Mouse (Mus musculus): Measurements from ENCODE around the gene Pla2g2f. TPM values are rescaled to one million over a fixed set of nuclear protein-coding genes. Genes with fewer than 3 reads are reported as not detected.

The Pla2g2f gene
- polyA plus RNA-seq, 1 experiment from 2014 or later, result 0.06 TPM

- 84% methylated on average over 5 of the region's 5 CpGs for WGBS
- Histone ChIP-seq H3K9ac (no peak overlapping the region), H3K9me3 (no peaks in the 10 kb centered on the region), H3K27ac (no peak overlapping the region), H3K4me3 (no peak overlapping the region), H3K4me2 (0 out of 2 replicates have a peak overlapping the region, but pooled peaks have one; percentile 59), H3K27me3 (replicated peaks) (no peaks in the 10 kb centered on the region), H3K4me1 (peaks cover 23% of the 10 kb centered on the region), H3K36me3 (replicated peaks) (no peaks in the 10 kb centered on the region)
- ATAC-seq (replicated peaks), result no peak
Measured at GRCm38 (mm10) chr4:138725751-138726150, 31.7 kb downstream of the Pla2g2f start.

GRCm38 (mm10) chr4:138725127-138725461 is 32.3 kb downstream of the Pla2g2f start:
- Histone ChIP-seq H3K27me3 (replicated peaks) (no peaks in the 10 kb centered on the region), H3K9ac (peak overlapping the region; percentile 24), H3K9me3 (no peaks in the 10 kb centered on the region), H3K4me2 (peak overlapping the region; percentile 59), H3K4me3 (peak overlapping the region; percentile 31), H3K27ac (peak overlapping the region; percentile 40; the same call in 1 of the 2 replicates), H3K4me1 (peaks cover 23% of the 10 kb centered on the region), H3K36me3 (replicated peaks) (no peaks in the 10 kb centered on the region)
- 1% methylated on average over 13 of the region's 13 CpGs for whole genome bisulfite sequencing
- ATAC-seq (replicated peaks), result peak; percentile 91

DNA sequence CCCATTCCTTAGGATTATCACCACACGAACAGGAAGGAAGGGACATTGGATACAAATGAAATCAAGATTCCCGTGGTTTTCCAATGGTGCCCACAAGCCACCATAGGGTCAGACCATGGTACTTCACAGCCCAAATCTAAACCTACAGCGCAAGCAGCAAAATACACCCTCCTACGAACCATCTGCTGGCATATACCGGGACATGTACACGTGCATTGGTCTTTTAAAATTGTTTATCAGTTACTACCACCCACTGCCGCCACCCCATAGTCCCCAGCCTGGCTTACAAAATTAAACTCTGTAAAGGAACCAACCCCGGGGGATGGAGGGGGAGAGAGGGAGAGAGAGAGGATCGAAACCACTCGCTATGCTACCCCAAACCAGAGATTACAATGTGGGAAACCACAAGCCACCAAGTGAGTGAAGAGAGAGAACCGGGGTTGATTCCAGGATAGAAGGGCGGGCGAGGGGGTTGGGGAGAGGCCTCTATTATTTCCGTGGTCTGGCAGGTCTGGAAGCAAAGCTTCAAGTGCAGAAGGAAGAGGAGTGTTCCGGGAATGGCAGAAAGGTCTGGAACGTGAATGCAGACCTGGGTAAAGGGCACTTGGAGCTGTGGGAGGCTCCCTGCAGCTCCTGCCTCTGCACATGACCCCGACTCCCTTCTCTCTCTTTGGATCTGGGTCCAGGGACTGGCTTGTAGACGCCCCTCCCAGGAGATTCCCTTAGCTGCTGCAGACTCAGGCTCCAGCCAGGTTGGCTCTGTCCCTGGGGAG is 32.9 kb downstream of the Pla2g2f start, which contains the start of gene Pla2g2c:
Pla2g2c (plus strand) TSS at position 439 of the 773 bp plus-strand sequence.
- peak within 1 kb of the TSS; percentile 40 for H3K27ac ChIP-seq
- ATAC-seq (replicated peaks), result no peak
- WGBS, result 55% methylated on average over 18 of the region's 18 CpGs

DNA sequence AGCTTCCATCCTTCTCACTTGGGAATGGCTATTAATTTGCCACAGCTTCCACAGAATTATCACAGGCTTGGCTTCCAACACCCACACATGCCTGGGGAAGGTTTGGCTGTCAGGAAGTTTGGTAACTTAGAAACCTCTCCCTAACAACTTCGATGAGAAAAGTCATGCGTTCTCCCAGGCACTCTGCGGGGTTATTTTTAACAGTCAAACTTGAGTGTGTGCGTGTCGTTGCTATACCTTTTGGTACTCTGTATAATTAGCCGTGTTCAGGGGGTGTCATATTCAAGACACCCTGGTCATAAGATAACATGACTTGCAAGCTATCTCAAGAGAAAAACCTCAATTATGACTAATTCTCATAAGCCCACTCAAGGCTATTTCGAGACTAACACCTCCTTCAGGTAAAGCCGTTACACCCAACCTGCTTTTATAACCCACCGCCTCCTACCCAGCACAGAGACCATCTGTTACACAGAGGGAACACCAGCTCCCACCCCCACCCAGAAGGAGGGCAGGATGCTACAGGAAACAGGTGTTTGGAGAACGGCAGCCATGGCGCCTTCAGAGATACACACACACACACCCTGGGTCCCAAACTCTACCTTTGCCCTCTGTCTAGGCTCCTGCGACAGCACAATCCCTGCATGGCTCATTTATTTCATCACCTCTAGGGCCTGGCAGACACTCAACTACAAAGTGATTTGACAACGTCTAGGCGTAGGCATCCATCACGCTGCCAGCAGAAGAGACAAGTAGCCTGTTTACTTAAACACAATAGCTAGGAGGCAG is 33.7 kb downstream of the Pla2g2f start:
- 77% methylated on average over 15 of the region's 15 CpGs for WGBS
- no peaks in the 10 kb centered on the region for H3K9me3 ChIP-seq
- ATAC-seq (replicated peaks), result no peak
- H3K4me2 ChIP-seq, result peak overlapping the region; percentile 59; the same call in 1 of the 2 replicates
- H3K4me3 ChIP-seq, result no peak overlapping the region
- no peaks in the 10 kb centered on the region for H3K27me3 ChIP-seq (replicated peaks)
- no peak overlapping the region for H3K27ac ChIP-seq
- peaks cover 17% of the 10 kb centered on the region for H3K4me1 ChIP-seq
- H3K9ac ChIP-seq, result no peak overlapping the region
- no peaks in the 10 kb centered on the region for H3K36me3 ChIP-seq (replicated peaks)

More for the DNA sequence above, 32.9 kb downstream of the Pla2g2f start, which contains the start of gene Pla2g2c:
- H3K9me3 ChIP-seq, result no peaks in the 10 kb centered on the region
- H3K4me3 ChIP-seq, result peak within 1 kb of the TSS; percentile 31
- H3K9ac ChIP-seq, result peak within 1 kb of the TSS; percentile 24
- peak within 1 kb of the TSS; percentile 59 for H3K4me2 ChIP-seq
- H3K36me3 ChIP-seq (replicated peaks), result no peaks in the 10 kb centered on the region
- no peaks in the 10 kb centered on the region for H3K27me3 ChIP-seq (replicated peaks)
- H3K4me1 ChIP-seq, result peaks cover 23% of the 10 kb centered on the region

DNA sequence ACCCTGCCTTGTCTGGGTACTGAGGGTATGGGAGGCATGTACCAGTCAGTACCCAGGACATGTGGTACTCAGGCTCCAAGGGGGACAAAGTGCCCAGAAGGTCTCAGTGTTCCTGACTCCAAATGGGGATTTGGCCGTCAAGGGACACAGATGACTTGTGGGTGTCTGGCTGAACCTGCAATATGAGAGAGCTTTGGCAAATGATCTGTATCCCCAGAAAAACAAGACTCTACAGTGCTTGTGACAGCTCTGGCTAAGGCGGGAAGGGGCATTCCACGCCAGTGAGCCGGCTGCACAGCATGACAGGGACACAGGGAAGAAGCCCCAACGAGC is 38.2 kb downstream of the Pla2g2f start:
- H3K27ac ChIP-seq, result no peak overlapping the region
- H3K36me3 ChIP-seq (replicated peaks), result no peaks in the 10 kb centered on the region
- H3K27me3 ChIP-seq (replicated peaks), result no peaks in the 10 kb centered on the region
- H3K9me3 ChIP-seq, result no peaks in the 10 kb centered on the region
- H3K9ac ChIP-seq, result no peak overlapping the region
- no peak overlapping the region for H3K4me3 ChIP-seq
- H3K4me2 ChIP-seq, result no peak overlapping the region
- ATAC-seq (replicated peaks), result no peak
- H3K4me1 ChIP-seq, result peaks cover 2% of the 10 kb centered on the region
- WGBS, result 77% methylated on average over 5 of the region's 5 CpGs

- no peaks in the 10 kb centered on the region for H3K36me3 ChIP-seq (replicated peaks)
- H3K4me2 ChIP-seq, result no peak overlapping the region
- no peak overlapping the region for H3K4me3 ChIP-seq
- no peaks in the 10 kb centered on the region for H3K9me3 ChIP-seq
- H3K27ac ChIP-seq, result no peak overlapping the region
- no peaks in the 10 kb centered on the region for H3K27me3 ChIP-seq (replicated peaks)
- no peak for ATAC-seq (replicated peaks)
- 81% methylated on average over 5 of the region's 5 CpGs for WGBS
- no peak overlapping the region for H3K9ac ChIP-seq
- H3K4me1 ChIP-seq, result no peaks in the 10 kb centered on the region
Measured at GRCm38 (mm10) chr4:138718586-138719263, 38.7 kb downstream of the Pla2g2f start.

GRCm38 (mm10) chr4:138716697-138717096 is 40.7 kb downstream of the Pla2g2f start:
- H3K36me3 ChIP-seq (replicated peaks), result no peaks in the 10 kb centered on the region
- H3K4me1 ChIP-seq, result no peaks in the 10 kb centered on the region
- no peak overlapping the region for H3K4me2 ChIP-seq
- H3K9ac ChIP-seq, result no peak overlapping the region
- WGBS, result 91% methylated on average over 9 of the region's 9 CpGs
- no peak overlapping the region for H3K27ac ChIP-seq
- ATAC-seq (replicated peaks), result no peak
- H3K27me3 ChIP-seq (replicated peaks), result no peaks in the 10 kb centered on the region
- H3K9me3 ChIP-seq, result no peaks in the 10 kb centered on the region
- no peak overlapping the region for H3K4me3 ChIP-seq

- Histone ChIP-seq H3K4me3 (no peak overlapping the region), H3K27me3 (replicated peaks) (no peaks in the 10 kb centered on the region), H3K4me1 (peaks cover 8% of the 10 kb centered on the region; the same call in 1 of the 2 replicates), H3K4me2 (no peak overlapping the region), H3K27ac (no peak overlapping the region), H3K9ac (no peak overlapping the region), H3K9me3 (no peaks in the 10 kb centered on the region), H3K36me3 (replicated peaks) (no peaks in the 10 kb centered on the region)
- WGBS, result 64% methylated on average over 1 of the region's 1 CpGs
- ATAC-seq (replicated peaks), result no peak
Measured at GRCm38 (mm10) chr4:138714186-138714585, 43.2 kb downstream of the Pla2g2f start.

GRCm38 (mm10) chr4:138712621-138713020 is 44.8 kb downstream of the Pla2g2f start:
- 85% methylated on average over 8 of the region's 8 CpGs for WGBS
- H3K4me2 ChIP-seq, result no peak overlapping the region
- H3K4me3 ChIP-seq, result no peak overlapping the region
- H3K27me3 ChIP-seq (replicated peaks), result no peaks in the 10 kb centered on the region
- no peaks in the 10 kb centered on the region for H3K36me3 ChIP-seq (replicated peaks)
- H3K9ac ChIP-seq, result no peak overlapping the region
- H3K4me1 ChIP-seq, result peaks cover 8% of the 10 kb centered on the region; the same call in 1 of the 2 replicates
- no peak overlapping the region for H3K27ac ChIP-seq
- ATAC-seq (replicated peaks), result no peak
- no peaks in the 10 kb centered on the region for H3K9me3 ChIP-seq

- H3K9ac ChIP-seq, result no peak overlapping the region
- ATAC-seq (replicated peaks), result no peak
- WGBS, result 91% methylated on average over 11 of the region's 11 CpGs
- no peak overlapping the region for H3K4me3 ChIP-seq
- no peaks in the 10 kb centered on the region for H3K27me3 ChIP-seq (replicated peaks)
- H3K4me2 ChIP-seq, result no peak overlapping the region
- H3K36me3 ChIP-seq (replicated peaks), result no peaks in the 10 kb centered on the region
- H3K27ac ChIP-seq, result no peak overlapping the region
- no peaks in the 10 kb centered on the region for H3K9me3 ChIP-seq
- H3K4me1 ChIP-seq, result peaks cover 8% of the 10 kb centered on the region; the same call in 1 of the 2 replicates
Measured at GRCm38 (mm10) chr4:138712096-138712495, 45.3 kb downstream of the Pla2g2f start.

- WGBS, result 70% methylated on average over 17 of the region's 17 CpGs
- no peak; the same call in 1 of the 2 replicates for ATAC-seq (replicated peaks)
Measured at GRCm38 (mm10) chr4:138711051-138711820, 46.2 kb downstream of the Pla2g2f start.

More at GRCm38 (mm10) chr4:138711051-138711820, 46.2 kb downstream of the Pla2g2f start:
- Histone ChIP-seq H3K9ac (no peak overlapping the region), H3K27me3 (replicated peaks) (no peaks in the 10 kb centered on the region), H3K4me3 (no peak overlapping the region), H3K9me3 (no peaks in the 10 kb centered on the region), H3K27ac (peak overlapping the region; percentile 1; the same call in 1 of the 2 replicates), H3K4me2 (no peak overlapping the region), H3K36me3 (replicated peaks) (no peaks in the 10 kb centered on the region), H3K4me1 (peaks cover 8% of the 10 kb centered on the region; the same call in 1 of the 2 replicates)

Measured in midbrain, embryonic 15.5 days (tissue).